Mouse (Mus musculus) brain, embryonic 14.5 days (tissue): ENCODE data around the gene St6galnac6. TPM values are rescaled to one million over a fixed set of nuclear protein-coding genes. Genes with fewer than 3 reads are reported as not detected.

ENCODE experiments used
- DNase-seq: peaks from one replicate; pipeline ENCODE4 v3.0.0-alpha.2; 2011; ENCODE audit warnings: low read depth
- CTCF ChIP-seq: fragments of 200-500 bp; IDR thresholded peaks from 2 replicates; pipeline ENCODE4 v1.5.1; 2012; ENCODE audit warnings: inconsistent platforms, mild to moderate bottlenecking, moderate library complexity, borderline replicate concordance; ENCODE audit not compliant: insufficient read depth, insufficient read length; ENCODE audit errors: extremely low read depth
- POLR2A ChIP-seq: fragments of 200-500 bp; IDR thresholded peaks from 2 replicates; pipeline ENCODE4 v1.6.1; 2012; ENCODE audit warnings: mild to moderate bottlenecking, inconsistent platforms, borderline replicate concordance; ENCODE audit not compliant: poor library complexity, insufficient read depth, insufficient read length, severe bottlenecking; ENCODE audit errors: extremely low read depth
- polyA plus RNA-seq: library from polyadenylated mRNA; depleted of rRNA; stranded (reverse); fragments of >200 nt; gene quantifications from 2 replicates; pipeline ENCODE4 v1.2.3, GENCODE M21; 2012; rRNA removed

Gene St6galnac6
- polyA plus RNA-seq, 1 experiment, result 22.6 TPM

GRCm38 (mm10) chr2:32655826-32656225 lies 56.3 kb downstream of the St6galnac6 start:
- TF ChIP-seq POLR2A (no peak), CTCF (no peak)
- DNase-seq, result peak; percentile 12

GRCm38 (mm10) chr2:32658873-32659272 lies 59.4 kb downstream of the St6galnac6 start:
- DNase-seq, result no peak
- TF ChIP-seq POLR2A (no peak), CTCF (no peak)

GRCm38 (mm10) chr2:32661509-32662107 lies 62.1 kb downstream of the St6galnac6 start:
- TF ChIP-seq CTCF (no peak), POLR2A (no peak)
- peak; percentile 6 for DNase-seq

- no peak for DNase-seq
- TF ChIP-seq POLR2A, result no peak
- TF ChIP-seq CTCF, result no peak
These were observed 62.8 kb downstream of the St6galnac6 start for GRCm38 (mm10) chr2:32662291-32662690.

- TF ChIP-seq POLR2A, result no peak
- no peak for TF ChIP-seq CTCF
- DNase-seq, result no peak
These were observed 65.8 kb downstream of the St6galnac6 start for GRCm38 (mm10) chr2:32665345-32665744.

GRCm38 (mm10) chr2:32665853-32666252 lies 66.3 kb downstream of the St6galnac6 start:
- TF ChIP-seq CTCF, result no peak
- no peak for TF ChIP-seq POLR2A

GRCm38 (mm10) chr2:32667775-32668174 lies 68.3 kb downstream of the St6galnac6 start:
- no peak for TF ChIP-seq POLR2A
- no peak for TF ChIP-seq CTCF
- DNase-seq, result peak; percentile 61

More at GRCm38 (mm10) chr2:32665853-32666252, 66.3 kb downstream of the St6galnac6 start:
- no peak for DNase-seq

- TF ChIP-seq CTCF, result no peak
- no peak for TF ChIP-seq POLR2A
- no peak for DNase-seq
These were observed 68.7 kb downstream of the St6galnac6 start for GRCm38 (mm10) chr2:32668176-32668575.

- TF ChIP-seq POLR2A, result no peak
- DNase-seq, result no peak
These were observed 70.4 kb downstream of the St6galnac6 start for GRCm38 (mm10) chr2:32669876-32670275.

Other genes with a start within 250 kb of the St6galnac6 start
- gene Ciz1, start 247.4 kb upstream of the St6galnac6 start, polyA plus RNA-seq, result 225 and 268 TPM in 2 replicates
- gene Dnm1, start 246.4 kb upstream of the St6galnac6 start, polyA plus RNA-seq, result 189 and 292 TPM in 2 replicates
- gene 1110008P14Rik, start 217.8 kb upstream of the St6galnac6 start, polyA plus RNA-seq, result 101 and 114 TPM in 2 replicates
- gene Lcn2, start 211.5 kb upstream of the St6galnac6 start, polyA plus RNA-seq, result 0.40 and 0.77 TPM in 2 replicates
- gene Ptges2, start 203.8 kb upstream of the St6galnac6 start, polyA plus RNA-seq, result 48.9 and 51.3 TPM in 2 replicates
- gene Naif1, start 149.3 kb upstream of the St6galnac6 start, polyA plus RNA-seq, result 4.8 and 5.1 TPM in 2 replicates
- 40.2 and 46.1 TPM in 2 replicates for gene Slc25a25, start 148.3 kb upstream of the St6galnac6 start, polyA plus RNA-seq
- gene Fam102a, start 64.4 kb upstream of the St6galnac6 start, polyA plus RNA-seq, result 7.7 and 12.9 TPM in 2 replicates
- gene Dpm2, start 28.9 kb upstream of the St6galnac6 start, polyA plus RNA-seq, result 155 and 212 TPM in 2 replicates
- 13.2 and 16.0 TPM in 2 replicates for gene Pip5kl1, start 24.9 kb upstream of the St6galnac6 start, polyA plus RNA-seq
- gene 9430097D07Rik, start 24.0 kb upstream of the St6galnac6 start, polyA plus RNA-seq, result 0.26 and 0.33 TPM in 2 replicates
- gene St6galnac4, start 12.6 kb upstream of the St6galnac6 start, polyA plus RNA-seq, result 21.7 and 23.9 TPM in 2 replicates
- 31.0 and 41.5 TPM in 2 replicates for gene Ak1, start 22.0 kb downstream of the St6galnac6 start, polyA plus RNA-seq
- 27.1 and 38.0 TPM in 2 replicates for gene Eng, start 46.9 kb downstream of the St6galnac6 start, polyA plus RNA-seq
- gene Fpgs, start 104.4 kb downstream of the St6galnac6 start, polyA plus RNA-seq, result 33.7 and 45.7 TPM in 2 replicates
- 197 and 278 TPM in 2 replicates for gene Cdk9, start 113.4 kb downstream of the St6galnac6 start, polyA plus RNA-seq
- gene Sh2d3c, start 121.3 kb downstream of the St6galnac6 start, polyA plus RNA-seq, result 47.8 and 60.6 TPM in 2 replicates
- gene 6330409D20Rik, start 141.3 kb downstream of the St6galnac6 start, polyA plus RNA-seq, result 4.4 and 4.8 TPM in 2 replicates
- 60.6 and 96.6 TPM in 2 replicates for gene Tor2a, start 157.5 kb downstream of the St6galnac6 start, polyA plus RNA-seq
- 1.4 and 1.6 TPM in 2 replicates for gene Ttc16, start 175.9 kb downstream of the St6galnac6 start, polyA plus RNA-seq
- gene Ptrh1, start 176.1 kb downstream of the St6galnac6 start, polyA plus RNA-seq, result 7.1 and 8.7 TPM in 2 replicates
- 0.71 and 0.86 TPM in 2 replicates for gene Cfap157, start 184.7 kb downstream of the St6galnac6 start, polyA plus RNA-seq
- 170 and 238 TPM in 2 replicates for gene Stxbp1, start 247.5 kb downstream of the St6galnac6 start, polyA plus RNA-seq